Mouse (Mus musculus) cerebellum, adult 9-11 months (tissue): ENCODE results near the gene Gusb.

Experiments
- DNase-seq: peaks from one replicate; pipeline ENCODE4 v3.0.0; 2022

The Gusb gene

DNA sequence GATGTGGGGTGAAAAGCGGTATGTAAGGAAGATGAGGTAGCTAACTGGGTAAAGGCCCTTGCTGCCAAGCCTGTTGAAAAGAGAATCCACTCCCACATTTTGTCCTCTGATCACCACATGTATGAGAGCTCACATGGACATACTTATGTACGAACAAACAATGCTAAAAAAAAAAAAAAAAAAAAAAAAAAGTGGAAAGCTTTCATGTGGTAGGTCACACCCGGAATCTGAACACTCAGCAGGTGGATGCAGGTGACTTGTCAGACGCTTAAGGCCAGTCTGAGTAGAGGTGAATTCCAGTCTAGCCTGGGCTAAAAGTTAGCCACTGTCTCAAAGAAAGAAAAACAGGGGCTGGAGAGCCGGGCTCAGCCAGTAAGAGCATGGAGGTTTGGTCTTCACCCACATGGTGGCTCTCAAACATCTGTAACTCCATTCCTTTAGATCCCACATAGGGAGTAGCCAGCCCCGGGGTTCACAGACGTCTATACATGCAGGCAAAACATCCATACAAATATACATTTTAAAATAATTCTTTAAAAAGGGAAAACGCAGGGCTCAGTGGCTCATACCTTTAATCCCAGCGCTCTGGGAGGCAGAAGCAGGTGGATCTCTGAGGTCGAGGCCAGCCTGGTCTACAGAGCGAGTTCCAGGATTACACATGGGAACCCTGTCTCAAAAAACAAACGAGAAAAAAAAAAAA, 20.4 kb upstream of the Gusb start:
- no peak for DNase-seq

DNA sequence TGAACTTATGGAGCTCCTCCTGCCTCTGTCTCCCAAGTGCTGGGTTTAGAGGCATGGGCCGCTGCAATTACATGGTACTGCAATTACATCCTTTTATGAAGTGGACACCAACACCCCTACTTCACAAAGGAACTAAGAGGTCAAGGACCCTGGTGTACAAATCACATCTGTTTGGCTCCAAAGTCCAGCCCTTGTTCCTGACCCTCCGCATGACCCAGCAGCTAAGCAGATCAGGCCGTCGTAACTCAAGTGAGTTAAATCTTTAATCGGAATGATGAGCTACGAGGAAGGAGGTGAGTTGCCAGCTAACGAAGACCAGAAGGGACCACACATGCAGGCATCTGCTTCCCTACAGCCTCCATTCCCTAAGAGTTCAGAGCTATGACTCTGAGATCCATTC, 19.5 kb upstream of the Gusb start:
- no peak for DNase-seq

DNA sequence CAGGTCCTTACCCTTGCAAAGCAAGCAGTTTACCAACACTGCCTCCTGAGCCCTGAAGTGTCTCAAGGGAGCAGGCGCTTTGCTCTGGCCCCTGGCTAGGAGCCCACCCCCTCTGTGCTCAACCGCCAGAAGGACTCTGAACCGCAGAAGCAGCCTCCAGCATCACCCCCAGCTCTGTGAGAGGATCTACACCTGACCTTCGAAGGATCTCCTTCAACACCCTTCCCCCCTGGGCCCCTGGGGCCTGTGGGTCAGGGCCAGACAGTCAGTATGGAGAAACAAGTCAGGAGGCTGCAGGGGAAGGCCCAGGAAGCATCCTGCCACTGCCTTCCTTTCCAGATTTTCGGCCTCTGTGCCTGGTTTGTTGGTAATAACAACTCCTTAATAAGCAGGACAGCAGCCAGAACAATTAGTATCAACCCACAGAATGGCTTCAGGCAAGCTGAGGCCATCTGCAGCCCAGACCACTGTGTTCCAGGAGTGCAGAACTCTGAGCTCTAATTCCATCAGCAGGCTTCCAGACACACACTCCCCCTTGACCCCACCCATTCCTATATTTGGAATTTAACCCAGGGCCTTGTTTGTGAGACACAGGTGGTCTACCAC, 18.6 kb upstream of the Gusb start:
- DNase-seq, result no peak

DNA sequence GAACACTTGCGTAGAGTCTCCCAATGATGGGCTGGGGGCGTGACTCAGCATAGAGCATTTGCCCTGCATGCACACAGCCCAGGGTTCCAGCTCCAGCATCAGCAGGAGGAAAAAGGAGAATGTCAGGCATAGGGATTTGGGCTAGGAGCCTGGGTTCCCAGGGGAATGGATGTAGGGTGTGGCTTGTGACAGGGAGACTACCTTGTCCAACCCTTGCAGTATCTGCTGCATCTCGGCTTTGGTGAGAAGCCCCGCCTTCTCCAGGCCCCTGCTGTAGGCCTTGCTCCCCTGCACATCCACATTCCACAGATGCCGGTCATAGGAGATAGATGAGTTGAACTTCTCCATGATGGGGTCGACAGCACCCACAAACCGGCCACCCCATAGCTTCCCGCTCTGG, 16.6 kb upstream of the Gusb start:
- DNase-seq, result no peak

DNA sequence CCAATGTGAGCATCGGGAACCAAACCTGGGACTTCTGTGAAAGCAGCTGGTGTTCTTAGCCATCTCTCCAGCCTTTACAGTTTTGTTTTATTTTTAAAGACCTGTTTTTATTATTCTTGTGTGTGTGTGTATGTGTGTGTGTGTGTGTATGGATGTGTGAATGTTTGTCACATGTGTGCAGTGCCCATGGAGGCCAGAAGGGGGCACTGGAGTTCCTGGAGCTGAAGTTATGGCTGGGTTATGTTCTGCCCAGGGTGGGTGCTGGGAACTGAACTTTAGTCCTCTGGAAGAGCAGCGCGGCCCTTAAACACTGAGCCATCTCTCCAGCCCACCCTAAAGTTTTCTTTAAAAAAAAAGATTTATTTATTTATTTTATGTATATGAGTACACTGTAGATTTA, 12.3 kb upstream of the Gusb start:
- no peak for DNase-seq

DNA sequence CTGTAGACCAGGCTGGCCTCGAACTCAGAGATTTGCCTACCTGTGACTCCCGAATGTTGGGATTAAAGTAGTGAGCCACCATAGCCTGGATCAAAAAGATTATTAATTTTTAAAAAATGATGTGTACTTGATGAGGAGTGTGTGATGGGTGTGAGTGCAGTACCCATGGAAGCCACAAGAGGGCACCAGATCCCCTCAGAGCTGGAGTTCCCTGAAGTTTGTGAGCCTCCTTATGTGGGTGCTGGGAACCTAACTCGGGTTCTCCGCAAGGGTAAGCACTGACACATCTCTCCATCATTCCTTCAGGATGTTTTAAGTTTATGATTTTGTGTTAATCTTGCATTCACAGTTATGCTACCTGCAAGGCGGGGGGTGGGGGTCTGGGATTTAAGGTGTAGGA, 8.1 kb upstream of the Gusb start:
- DNase-seq, result no peak

DNA sequence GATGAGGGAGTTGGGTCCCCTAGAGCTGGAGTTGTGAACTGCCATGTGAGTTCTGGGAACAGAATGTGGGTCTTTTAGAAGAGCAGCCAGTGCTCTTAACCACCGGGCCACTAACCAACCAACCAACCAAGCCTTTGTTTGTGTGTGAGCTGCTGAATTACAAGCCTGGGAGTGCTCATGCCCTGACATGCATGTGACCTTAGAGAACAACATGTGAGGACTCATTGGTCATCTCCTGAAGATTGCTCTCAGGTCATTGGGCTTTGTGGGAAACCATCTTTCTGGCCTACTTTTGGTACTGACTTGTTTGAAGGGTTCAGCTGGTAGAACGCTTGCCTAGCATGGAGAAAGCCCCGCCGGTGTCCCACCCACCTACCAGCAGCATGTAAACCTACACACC, 6.9 kb upstream of the Gusb start:
- DNase-seq, result no peak

DNA sequence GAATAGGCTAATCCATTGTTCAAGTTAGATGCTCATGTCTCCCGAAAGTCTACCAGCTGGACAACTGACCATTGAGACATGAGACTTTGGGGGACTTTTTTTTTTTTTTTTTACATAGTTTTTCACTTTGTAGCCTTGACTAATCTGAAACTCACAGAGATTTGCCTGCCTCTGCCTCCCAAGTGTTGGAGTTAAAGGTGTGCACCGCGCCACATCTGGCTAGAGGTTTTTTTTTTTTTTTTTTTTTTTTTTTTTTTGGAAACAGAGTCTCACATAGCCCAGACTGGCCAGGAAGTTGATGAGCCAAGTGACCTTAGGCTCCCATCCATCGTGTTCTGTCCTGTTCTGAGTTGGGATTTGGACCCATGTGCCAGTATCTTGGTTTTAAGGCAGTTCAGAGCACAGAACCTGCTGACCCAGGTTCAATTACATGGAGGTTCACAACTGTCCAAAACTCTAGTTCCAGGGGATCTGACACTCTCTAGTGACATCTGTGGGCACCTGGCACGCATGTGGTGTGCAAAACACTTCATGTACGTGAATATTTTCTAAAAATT, 5.3 kb upstream of the Gusb start:
- DNase-seq, result no peak

DNA sequence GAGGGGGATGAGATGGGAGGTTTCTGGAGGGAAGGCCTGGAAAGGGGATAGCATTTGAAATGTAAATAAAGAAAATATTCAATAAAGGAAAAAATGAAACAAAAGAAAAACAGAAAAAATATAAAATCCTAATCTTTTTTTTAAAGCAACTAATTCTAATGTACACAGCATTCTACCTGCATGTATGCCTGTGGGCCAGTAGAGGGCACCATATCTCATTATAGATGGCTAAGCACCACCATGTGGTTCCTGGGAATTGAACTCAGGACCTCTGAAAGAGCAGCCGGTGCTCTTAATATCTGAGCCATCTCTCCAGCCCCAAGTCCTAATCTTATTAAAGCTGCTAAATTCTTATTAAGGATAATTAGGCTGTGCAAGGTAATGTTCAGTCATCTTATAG, 4.5 kb upstream of the Gusb start:
- no peak for DNase-seq

DNA sequence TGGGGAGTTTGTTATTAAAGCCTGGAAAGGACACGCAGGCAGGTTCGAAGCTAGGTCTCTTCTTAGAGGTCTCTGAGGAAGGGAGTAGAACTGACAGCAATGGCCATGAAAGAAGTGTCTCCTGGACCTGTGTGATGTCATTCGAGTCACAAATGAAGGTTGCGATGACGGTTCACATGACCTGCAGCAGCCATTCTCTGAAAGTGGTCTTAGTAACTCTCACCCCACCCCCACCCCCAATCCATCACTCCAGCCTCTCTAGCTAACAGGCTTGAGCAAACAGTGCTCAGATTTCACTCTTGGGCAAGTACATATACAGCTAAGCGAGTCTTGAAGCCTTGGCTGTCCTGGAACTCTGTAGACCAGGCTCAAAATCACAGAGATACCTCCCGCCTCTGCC, 380 bp upstream of the Gusb start:
- no peak for DNase-seq

DNA sequence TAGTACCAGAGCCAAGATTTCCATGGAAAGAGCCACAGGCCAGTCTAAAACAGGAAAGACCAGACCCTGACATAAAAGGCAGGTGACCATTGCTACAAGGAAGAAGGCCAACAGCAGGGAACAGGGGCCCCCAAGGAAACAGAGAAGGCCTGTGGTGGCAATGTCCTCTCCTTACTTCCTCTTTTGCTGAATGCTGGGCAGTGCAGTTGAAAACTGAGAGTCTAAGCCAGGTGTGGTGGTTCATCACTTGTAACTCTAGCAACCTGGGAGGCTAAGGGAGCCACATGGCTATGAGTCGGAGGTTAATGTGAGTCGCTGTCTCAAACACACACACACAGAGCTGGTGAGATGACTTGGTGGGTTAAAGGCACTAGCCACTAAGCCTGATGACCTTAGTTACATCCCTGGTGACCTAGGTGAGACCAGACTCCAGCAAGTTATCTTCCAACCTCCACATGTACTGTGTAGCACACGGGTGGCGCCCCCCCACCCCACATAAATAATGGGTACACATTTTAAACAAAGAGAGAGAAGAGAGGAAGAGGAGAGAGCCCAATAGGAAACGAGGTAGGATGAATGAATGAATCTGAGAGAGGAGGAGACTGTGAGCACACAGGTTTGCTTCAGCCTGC, 1.4 kb downstream of the Gusb start:
- DNase-seq, result no peak

DNA sequence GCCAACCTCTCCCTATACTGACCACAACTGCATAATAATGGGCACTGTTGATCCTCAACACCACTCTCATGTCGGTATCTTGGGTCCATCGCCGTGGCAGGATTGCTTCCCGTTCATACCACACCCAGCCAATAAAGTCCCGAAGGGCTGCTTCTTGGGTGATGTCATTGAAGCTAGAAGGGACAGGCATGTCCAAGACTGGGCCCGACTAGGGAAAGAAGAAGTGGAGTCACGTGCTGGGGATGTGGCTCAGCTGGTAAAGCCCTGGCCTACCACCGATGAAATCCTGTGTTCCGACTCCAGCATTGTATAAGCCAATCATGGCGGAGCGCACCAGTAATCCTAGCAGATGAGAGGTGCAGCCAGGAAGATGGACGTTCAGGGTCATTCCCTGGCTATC, 2.1 kb downstream of the Gusb start:
- DNase-seq, result no peak

DNA sequence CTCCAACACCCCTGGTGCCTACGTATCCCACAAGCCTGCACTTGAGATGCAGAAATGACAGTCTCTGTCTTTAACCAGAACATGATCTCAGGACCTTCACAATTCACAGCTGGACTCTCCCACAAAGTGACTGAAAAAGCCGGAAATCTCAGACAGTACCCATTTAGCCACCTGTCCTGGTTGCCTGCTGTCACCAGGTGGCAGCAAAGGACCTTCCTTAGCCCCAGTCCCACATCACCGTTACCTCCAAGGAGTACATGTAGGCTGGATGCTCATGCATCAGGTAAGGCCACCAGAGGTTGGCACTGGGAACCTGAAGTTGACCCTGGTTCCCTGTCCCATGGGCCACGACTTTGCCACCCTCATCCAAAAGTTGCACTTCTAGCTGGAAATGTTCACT, 3.8 kb downstream of the Gusb start:
- DNase-seq, result peak; percentile 59

DNA sequence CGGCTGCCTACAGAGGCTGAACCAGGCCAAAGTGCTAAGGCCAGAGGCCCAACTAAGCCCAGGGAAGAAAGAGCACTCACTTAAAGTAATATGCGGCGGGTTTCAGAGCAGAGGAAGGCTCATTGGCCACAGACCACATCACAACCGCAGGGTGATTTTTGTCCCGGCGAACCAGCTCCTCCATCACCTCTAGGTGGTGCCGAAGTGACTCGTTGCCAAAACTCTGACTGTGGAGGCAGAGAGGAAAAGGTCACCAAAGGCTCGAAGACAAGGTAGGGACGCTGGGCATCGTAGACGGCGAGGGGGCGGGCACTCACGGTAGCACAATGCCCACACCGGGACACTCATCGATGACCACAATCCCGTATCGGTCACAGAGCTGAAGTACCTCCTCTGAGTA, 5.1 kb downstream of the Gusb start:
- no peak for DNase-seq

DNA sequence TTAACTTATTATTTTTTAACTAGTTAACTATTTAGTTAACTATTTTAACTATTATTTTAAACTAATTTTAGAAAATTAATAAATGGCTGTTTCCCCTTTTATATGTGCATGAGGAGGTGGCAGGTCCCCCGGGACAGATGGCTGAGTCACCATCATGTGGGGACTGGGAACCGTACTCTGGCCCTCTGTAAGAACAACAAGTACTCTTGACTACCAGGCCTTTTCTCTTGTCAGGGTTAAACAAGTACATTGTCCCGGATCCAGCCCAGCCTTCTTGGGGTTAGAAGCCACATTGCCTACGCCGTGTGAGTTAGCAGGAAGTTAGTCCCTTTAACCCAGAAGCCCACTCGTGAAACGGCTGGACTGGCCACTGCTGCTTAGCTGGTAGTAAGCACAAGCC, 7.9 kb downstream of the Gusb start:
- DNase-seq, result no peak

DNA sequence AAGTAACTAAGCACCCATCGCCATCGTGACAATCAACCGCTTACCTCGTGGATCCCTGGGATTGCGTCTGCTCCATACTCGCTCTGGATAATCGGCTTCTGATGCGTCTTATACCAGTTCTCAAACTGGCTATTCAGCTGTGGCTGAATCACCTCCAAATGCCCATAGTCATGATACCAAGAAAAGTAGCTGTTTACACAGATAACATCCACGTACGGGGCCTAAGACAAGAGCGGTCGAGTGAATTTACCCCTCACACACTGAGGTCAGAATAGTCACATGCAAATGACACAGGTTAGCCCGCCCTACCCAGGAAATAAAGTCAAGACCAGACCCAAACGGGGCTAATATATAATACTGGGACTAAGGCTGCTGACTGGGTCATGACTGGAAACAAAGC, 9.5 kb downstream of the Gusb start:
- DNase-seq, result no peak

DNA sequence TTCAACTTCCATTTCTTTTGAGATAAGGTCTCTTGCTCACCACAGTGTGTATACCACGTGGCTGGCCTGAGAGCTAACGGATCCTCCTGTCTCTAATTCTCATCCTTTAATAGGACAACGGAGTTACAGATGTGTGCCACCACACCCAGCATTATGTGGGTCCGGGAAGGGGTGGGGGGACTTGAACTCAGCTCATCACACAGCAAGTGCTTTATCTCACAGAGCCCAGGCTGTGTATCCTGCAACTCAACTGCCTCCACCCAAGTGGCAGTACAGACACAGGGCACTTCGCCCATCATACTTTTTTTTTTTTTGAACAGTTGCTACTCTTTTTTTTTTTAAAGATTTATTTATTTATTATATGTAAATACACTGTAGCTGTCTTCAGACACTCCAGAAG, 11.0 kb downstream of the Gusb start:
- DNase-seq, result no peak

DNA sequence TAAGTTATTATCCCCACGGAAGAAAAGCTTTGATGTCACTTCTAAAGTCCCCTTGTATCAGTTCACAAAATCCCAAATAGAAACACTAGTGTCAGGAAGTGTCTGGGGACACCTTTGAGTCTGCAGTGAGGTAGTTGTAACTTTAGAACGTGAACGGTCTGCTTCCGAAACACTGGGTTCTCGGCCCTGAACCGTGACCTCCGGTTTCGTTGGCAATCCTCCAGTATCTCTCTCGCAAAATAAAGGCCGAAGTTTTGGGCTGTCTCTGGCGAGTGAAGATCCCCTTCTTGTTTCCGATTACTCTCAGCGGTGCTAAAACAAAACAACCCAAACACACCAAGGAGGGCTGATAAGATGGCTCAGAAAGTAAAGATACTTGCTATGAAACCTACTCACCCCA, 13.5 kb downstream of the Gusb start:
- no peak for DNase-seq

DNA sequence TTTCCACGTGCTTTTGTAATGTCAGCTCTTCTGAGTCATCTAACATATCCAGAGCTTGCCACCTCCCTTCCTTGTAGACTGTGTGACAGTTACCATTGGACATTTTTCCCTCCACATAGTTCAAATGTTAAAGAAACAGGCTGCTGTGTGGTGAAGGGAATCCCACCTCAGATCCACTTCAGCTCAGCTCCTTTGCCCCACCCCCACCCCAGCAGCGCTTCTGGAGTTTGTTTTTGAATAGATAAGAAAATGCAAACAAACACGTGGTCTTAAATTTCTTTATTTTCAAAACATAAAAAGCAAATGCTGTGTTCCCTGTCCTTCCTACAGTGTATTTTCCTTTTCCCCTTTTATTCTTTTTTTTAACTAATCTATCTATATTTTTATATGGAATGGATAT, 22.6 kb downstream of the Gusb start:
- DNase-seq, result no peak

DNA sequence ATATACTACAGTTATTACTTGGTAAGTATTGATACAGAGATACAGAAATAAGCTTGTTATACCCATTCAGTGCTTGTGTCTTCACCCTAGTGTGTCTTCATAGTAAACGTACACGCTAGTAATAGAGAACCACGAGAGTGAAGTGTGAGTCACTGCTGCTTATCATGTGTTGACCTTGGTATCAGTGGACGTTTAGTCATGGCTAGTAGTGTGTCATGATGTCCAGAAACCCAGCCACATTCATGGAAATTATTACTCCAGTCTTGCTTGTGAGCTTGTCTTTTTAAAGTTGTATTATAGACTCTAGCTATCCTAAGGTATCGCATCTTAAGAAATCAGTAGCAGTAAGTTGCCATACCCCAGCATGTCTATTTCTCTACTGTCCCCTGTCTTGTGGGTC, 24.2 kb downstream of the Gusb start:
- DNase-seq, result no peak

DNA sequence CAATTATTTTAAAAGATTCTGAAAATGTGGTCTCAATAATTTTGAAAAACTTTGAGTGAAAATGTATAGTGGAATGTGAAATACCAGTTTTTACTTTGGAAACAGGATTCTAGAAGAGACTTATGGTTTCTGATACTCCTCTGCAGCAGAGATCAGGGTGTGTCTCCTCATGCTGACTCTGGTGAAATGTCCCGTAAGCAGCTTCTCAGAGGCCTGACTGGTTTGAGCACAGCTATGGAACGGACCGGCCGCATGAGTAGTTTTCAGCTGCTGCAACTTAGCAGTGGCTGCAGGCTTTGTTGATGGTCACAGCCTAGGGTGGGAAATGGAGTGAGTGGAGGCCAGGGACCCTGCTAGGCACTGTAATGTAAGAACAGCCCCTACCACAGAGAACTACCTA, 25.1 kb downstream of the Gusb start:
- DNase-seq, result no peak

DNA sequence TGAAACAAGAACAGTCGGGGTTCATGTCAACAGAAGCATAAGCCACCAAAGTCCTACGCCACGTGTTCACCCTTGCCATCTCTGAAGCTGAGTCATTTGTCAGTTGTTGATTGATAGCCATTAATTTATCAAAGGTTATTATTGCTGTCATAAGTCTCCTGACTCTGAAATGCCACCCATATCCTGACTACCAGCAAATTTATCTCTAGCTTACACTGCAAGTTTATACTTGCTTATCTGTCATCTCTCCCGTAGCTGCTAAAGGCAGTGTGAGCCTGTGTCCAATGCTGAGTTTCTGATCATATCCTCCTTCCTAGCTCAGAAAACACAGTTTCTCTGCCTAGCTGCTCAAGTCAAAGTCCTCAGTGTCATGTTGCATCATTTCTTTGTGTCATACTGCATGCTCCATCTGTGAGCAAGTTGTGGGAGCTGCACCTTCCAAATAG, 28.0 kb downstream of the Gusb start:
- no peak for DNase-seq

DNA sequence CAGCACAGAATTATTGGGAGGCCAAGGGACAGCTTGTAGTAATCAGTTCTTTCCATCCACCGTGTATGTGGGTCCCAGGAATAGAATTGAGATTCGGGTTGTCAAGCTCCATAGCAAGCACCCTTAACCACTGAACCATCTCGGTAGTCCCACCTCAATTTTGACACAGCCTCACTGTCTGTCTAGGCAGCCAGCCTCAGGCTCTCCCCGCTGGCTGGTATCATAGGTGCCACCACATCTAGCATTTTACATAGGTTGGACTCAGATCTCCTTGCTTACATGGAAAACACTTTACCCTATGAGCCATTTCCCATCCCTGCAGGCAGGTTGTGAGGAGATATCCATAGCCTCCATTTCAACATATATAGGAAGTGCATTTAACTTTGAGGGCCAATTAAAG, 28.5 kb downstream of the Gusb start:
- DNase-seq, result no peak

DNA sequence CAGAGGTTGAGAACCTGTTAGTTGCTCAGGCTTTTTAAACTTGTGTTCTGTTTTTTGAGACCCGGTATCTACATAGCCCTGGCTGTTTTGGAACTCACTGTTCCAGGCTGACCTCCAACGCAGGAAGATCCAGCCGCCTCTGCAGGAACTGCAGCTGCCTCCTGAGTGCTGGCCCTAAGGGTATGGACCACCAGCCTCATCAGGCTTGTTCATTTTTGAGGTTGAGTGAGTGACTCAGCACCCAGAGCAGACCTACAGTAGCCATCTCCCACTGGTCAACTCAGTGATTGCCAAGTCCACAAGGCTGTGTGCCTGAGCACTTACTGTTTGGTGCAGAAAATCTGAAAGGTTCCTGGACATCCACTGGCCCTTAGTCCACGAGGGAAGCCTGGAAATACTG, 31.4 kb downstream of the Gusb start:
- DNase-seq, result no peak

DNA sequence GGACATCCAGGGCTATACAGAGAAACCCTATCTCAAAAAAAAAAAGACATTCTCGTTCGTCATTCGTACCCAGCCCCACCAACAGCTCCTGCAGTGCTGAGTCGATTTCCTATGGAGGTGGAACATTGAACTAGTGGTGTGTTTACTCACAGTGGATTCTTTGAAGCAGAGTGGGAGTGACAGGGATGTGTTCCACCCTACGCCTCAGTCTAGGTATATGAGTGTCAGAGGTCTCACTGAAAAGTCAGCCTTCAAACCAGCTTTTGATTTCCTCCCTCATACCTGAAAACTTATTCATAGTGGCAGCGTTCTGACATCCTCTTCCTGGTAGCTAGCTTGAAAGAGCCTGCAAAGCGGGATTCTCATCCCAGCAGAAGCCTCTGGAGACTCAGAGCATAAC, 34.4 kb downstream of the Gusb start:
- no peak for DNase-seq
